Mouse (Mus musculus) urinary bladder, postnatal 14 days (tissue): ENCODE data around the gene H2-M10.4.
"Not testable (repeated sequence)": the region's sequence is repeated elsewhere in the genome, so short reads cannot be mapped to it uniquely, and the experiment has no call there.

Experiments
- DNase-seq: peaks from one replicate; pipeline ENCODE4 v3.0.0; 2021; ENCODE audit warnings: low spot score

H2-M10.4 gene

GRCm38 (mm10) chr17:36462234-36462633, at the start of gene H2-M10.4:
TSS of gene H2-M10.4 (minus strand) at chr17:36462334.
- no peak for DNase-seq

- no peak for DNase-seq
Measured at GRCm38 (mm10) chr17:36503910-36504309, 41.8 kb upstream of the H2-M10.4 start.

- DNase-seq, result no peak
Measured at GRCm38 (mm10) chr17:36500435-36500834, 38.3 kb upstream of the H2-M10.4 start.

- not testable (repeated sequence) for DNase-seq
Measured at GRCm38 (mm10) chr17:36488181-36488580, 26.0 kb upstream of the H2-M10.4 start.

GRCm38 (mm10) chr17:36486687-36487230, 24.6 kb upstream of the H2-M10.4 start:
- no peak for DNase-seq

- DNase-seq, result no peak
Measured at GRCm38 (mm10) chr17:36483865-36484264, 21.7 kb upstream of the H2-M10.4 start.

- DNase-seq, result no peak
Measured at GRCm38 (mm10) chr17:36456260-36456659, 5.9 kb downstream of the H2-M10.4 start.

GRCm38 (mm10) chr17:36431411-36431810, 30.7 kb downstream of the H2-M10.4 start:
- DNase-seq, result no peak

- peak; percentile 6 for DNase-seq
Measured at GRCm38 (mm10) chr17:36418091-36418754, 43.9 kb downstream of the H2-M10.4 start.

GRCm38 (mm10) chr17:36417416-36417815, 44.7 kb downstream of the H2-M10.4 start:
- DNase-seq, result no peak

GRCm38 (mm10) chr17:36415407-36415806, 46.7 kb downstream of the H2-M10.4 start:
- no peak for DNase-seq

- no peak for DNase-seq
Measured at GRCm38 (mm10) chr17:36414361-36414760, 47.8 kb downstream of the H2-M10.4 start.
